Mouse (Mus musculus): ENCODE measurements around the gene Ciita.

Gene Ciita

DNA sequence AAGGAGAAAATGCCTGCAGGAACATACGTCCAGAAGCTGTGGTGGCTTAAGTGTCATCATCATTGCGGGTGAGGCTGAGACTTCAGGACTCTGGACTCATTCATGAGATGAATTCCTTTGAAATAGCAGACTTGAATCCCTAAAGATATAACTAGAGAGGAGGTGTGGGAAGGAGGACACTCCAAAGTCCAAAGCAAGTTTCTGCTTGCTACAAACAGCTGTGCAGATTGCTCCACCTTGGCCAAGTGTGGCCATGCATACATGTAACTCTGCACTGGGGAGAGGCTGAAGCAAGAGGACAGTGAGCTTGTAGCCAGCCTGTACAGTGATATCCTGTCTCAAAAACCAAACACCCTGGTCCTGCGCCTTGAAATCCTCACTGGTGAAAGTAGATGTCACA lies 7.9 kb upstream of the Ciita start:
- DNase-seq (ENCODE audit: extremely low spot score): no peak

DNA sequence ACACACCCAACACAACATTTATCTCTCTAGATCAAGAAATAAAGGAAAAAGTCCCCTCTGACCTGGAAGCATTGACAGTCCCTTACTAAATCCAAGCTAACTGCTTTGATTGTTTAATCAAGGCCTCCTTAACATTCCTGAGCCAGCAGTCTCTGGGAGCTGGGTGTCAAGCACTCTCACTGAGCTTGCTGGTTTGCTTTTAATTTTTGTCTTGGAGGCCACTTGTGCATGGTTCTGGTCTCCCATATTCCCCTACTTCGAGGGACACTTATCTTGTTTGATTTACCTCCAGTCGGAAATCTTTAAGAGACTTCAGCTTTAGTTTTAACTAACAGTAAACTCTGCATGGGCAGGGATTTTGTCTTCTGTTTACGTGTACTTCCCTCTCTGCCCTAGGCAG lies 4.9 kb upstream of the Ciita start:
- no peak for DNase-seq (ENCODE audit: extremely low spot score)

DNA sequence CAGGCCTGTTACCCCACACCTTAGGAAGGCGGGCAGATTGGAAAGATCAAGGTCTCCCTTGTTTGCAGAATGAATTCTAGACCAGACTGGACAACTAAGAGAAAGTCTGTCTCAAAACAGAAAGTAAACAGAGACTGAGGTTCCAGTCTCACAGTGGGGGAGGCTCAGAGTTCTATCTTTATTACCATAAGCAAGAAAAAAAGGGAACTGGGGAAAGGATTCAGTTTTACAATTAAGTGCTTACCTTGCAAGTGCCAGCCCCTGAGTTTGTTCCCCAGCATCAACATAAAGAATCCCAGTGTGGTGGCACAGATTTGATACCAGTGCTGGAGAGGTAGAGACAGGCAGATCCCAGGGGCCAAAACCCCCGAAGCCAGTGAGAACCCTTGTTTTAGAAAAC lies 3.9 kb upstream of the Ciita start:
- DNase-seq (ENCODE audit: extremely low spot score): no peak

DNA sequence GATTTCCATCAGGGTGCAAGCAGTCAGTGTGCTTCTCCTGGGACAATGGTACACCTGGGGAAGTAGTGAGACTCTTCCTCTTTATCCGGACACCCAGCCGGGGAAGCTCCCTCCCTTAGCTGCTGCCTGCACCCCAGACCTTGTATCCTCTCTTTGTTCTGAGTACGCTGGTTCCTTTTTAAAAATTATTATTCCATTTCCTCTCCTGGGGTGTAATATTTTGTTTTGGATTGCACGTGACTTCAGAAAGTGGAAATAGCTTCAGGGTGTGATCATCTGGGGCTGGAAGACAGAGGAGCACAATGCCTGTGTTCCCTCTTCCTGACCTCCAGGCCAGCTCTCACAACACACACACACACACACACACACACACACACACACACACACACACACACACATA lies 2.5 kb downstream of the Ciita start:
- no peak for DNase-seq (ENCODE audit: extremely low spot score)

DNA sequence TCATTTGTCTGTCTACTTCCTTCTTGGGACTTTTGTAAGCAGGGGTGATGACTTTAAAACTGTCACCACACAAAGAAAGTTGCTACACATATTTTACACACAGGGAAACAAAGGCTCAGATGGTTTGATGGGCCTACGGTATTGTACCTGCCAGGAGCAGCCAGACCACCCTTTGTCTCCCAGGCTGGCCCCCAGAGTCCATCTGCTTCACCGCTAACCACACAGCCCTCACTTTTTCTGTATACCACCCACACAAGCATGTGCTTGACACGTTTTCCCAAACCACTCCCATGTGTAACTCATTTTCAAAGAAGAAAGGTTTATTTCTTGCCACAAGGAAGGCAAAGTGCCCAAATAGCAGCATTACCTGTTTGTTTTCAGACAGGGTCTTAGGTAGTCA lies 7.1 kb downstream of the Ciita start:
- no peak for DNase-seq (ENCODE audit: extremely low spot score)

DNA sequence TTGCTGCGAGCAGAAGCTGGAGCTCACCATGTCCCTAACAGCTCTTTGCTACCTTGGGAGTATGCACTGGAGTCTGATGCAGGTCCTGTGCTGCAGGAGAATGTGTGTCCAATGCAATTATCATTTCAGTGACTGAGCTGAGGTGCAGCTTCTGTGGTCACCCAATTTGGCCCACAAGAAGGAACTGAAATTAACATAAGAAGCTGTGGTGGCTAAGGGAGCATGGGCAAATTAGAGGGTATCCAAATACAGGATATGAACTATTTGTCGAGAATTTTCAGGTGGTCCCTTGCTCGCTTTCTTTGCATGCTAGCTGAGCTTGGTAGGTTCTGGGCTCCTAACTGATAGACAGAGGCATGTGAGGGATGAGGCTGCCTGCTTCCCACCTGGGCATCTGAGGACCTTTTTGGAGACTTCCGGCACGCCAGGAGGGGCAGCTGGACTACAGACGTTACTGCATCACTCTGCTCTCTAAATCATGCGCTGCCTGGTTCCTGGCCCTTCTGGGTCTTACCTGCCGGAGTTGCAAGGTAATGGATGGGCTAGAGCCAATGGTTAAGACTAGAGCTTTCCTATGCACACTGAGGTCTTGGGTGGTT lies 8.1 kb downstream of the Ciita start:
- no peak for DNase-seq (ENCODE audit: extremely low spot score)

DNA sequence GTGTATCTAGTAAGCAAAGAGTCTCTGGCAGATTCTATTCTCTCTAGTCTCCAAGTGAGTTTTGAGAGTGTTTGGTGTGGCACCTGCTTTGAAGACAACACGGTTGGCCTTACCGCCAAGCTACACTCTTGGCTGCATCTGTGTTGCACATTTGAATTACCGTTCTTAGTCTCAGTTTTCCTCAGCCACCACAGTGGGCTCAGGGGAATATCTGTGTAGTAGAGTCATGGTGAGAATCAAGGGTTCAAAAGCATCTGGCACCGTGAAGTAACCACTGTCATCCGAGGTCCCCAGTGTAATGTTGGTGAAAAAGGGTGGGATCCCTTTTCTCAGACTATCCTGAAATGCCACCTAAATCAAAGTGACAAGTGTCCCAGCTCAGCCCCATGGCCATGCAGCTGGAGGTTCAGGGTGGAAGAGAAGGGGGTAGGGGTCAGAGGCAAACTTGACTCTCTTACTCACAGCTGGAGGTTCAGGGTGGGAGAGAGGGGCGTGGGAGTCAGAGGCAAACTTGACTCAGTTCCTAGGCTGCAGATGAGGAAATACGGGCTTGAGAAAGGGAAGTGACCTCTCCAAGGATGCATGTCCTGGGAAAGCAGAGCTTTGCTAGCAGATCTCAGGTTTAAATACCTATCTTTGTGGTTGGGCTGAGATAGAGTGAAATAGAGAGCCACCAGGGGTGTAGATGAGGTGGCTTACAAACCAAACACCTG lies 9.1 kb downstream of the Ciita start:
- no peak for DNase-seq (ENCODE audit: extremely low spot score)

DNA sequence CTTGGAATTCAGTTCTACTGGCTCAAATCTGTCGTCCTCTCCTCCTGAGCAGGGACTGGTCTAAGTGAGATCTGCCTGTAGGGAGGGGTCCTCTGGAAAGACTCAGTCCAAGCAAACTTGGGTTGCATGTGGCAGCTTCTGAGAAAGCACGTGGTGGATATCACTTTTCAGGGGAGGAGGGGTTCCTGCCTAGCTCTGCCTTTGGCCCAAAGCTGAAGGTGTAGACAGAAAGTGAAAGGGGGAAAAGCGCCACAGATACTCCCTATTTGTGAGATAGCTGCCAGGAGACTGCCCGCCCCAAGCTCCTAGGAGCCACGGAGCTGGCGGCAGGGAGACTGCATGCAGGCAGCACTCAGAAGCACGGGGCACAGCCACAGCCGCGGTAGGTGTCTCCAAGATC lies 9.6 kb downstream of the Ciita start:
- peak; percentile 5 for DNase-seq (ENCODE audit: extremely low spot score)

DNA sequence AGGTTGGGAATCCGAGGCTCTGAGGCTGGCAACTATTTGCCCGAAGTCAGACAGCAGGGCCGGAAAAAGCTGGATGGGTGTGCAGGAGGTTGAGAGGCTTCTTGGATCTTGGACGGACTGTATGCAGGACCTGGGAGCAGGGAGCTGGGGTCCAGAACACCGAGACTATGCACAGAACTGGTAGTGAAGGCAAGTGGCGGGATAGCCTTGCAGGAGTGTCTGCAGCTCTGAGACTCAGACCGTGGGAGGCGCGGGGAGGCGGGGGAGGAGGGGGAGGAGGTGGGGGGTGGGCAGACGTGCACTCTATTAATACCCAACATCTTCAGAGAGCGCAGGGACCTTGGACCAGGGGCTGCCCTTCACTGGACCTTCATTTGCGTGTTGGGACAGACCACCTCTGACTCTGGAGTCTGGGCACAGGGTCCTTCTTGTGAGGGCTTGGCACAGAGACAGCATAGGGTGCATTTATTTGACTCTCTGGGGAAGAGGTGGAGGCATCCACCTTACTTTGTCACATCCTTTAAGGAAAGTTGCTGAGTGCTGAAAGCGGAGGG lies 10.1 kb downstream of the Ciita start:
- DNase-seq (ENCODE audit: extremely low spot score): no peak

DNA sequence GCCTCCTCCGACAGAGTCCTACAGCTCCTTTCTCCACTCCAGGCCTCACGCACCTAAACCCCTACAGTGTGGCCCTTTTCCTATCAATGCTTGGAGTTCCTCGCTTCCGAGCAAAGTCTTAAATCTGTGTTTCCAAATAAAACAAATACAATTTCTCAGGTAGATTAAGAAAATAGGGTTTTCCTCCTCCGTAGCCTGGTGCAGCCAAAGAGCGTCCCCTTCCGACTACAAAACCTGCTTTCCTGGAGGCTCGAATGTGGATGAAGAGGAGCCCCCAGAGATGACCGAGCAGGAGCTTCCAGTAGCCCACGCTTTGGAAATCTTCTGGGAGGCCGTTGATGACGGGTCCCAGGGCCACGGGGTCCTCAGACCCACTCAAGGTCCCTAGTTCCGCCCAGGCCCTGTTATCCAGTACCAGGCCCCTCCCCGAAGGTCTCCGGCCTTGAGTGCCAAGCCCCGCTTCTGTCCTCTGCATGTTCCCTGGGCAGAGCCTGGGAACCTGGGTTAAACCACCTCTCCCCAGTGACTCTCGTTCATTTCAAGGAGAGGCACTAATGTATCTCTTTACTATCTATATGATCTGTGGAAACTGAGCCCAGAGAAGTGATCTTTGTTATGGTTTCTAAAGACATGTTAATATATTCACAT lies 10.8 kb downstream of the Ciita start:
- no peak for DNase-seq (ENCODE audit: extremely low spot score)

DNA sequence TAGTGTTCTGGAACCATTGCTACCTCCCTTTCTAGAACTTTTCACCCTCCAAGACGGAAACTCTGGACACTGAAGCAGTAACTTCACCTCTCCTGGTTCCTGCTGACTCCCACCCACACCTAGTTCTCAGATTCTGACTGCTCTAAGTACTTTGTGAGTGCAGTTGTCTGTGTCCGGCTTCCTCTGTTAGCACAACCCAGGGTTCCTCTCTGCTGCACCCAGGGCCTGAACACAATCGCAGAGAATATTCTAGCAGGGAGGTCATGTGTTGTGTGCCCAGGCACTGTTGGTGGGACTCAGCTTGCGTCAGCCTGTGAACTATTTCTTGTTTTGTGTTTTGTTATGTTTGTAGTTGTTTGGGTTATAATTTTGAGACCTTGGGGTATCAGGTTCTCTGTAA lies 11.9 kb downstream of the Ciita start:
- no peak for DNase-seq (ENCODE audit: extremely low spot score)

DNA sequence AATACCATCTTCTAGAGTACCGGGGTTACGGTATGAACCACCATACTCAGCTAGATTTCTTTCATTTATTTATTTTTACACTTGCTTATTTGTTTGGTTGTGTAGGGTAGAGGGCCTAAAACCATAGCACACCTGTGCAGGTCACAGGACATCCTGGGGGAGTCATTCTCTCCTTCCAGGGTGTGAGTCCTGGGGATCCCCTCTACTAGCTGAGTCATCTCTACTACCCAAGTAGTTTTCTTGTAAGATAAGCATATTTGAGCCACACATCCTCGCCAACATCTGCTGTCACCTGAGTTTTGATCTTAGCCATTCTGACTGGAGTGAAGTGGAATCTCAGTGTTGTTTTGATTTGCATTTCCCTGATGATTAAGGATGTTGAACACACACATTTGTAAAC lies 12.7 kb downstream of the Ciita start:
- no peak for DNase-seq (ENCODE audit: extremely low spot score)

DNA sequence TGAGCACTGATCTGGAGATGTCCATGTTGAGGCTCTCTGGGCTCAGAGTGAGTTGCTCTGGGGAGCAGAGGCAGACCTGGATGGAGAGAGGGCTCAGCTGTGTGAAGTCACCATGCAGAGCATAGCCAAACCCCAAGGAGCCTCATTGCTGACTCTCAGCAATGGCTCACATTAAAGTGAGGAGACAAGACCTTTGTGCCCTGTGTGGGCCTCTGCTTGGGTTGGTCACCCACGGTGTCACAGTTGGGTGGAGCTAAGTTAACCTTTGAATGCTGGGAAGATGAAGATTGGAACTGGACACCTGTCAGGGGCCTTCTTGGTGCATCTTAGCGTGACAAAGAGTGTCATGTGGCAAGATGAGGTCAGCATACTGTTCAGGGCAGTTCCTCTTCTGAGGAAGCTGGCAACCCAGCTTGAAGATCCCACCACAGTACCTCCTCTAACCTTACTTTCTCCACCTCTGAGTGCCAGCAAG lies 16.0 kb downstream of the Ciita start:
- DNase-seq (ENCODE audit: extremely low spot score): no peak

DNA sequence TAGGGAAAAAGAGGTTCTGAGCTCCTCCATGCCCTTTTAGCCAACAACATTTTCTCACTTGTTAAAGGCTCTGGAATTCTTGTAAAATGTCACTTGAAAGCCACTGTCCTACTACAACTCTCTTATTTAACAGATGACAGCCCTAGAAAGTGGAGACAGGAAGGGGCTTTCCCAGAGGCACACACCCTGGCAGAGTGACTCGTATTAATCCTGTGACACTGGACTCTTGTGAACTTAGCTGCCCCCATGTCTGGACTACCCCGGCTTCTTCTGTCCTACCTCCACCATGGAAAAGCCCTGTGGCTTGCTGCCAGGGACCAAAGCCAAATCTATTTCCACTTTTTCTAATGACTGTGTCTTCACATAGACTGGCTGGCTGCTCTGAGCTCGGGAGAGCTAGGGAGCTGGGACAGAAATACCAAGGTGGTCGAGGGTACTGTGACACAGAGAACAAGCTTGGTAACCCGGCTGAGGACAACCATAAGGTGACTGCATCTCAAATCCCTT lies 18.3 kb downstream of the Ciita start:
- DNase-seq (ENCODE audit: extremely low spot score): no peak

DNA sequence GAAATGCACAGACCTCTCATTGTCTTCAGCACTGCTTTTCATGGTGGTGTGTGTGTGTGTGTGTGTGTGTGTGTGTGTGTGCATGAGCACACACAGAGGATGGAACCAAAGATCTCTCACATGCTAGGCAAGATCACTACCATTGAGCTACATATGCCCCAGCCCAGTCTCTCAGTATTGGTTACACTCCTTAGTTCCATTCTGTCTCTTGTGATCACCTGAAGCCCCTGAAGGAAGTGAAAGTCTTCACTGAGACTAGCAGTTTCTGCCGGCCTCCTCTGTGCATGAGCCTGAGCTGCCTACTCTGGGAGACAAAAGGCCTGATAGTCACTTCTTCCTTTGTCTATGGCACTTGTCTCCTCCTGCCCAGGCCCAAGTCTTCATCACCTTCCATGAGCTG lies 19.3 kb downstream of the Ciita start:
- DNase-seq (ENCODE audit: extremely low spot score): no peak

DNA sequence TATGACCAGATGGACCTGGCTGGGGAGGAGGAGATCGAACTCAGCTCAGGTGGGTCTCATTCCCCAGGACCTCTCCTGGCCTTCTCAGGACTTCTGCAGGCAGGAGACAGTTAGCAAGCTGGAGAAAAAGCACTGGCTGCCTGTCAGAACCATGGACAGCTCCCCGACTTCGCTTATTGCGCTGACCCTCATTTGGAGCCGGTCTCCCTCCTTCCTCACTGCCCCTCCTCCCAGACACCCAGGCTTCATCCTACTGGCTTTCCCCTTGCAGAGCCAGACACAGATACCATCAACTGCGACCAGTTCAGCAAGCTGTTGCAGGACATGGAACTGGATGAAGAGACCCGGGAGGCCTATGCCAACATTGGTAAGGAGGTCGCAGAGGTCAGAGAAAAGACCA lies 22.0 kb downstream of the Ciita start:
- peak; percentile 76 for DNase-seq (ENCODE audit: extremely low spot score)

DNA sequence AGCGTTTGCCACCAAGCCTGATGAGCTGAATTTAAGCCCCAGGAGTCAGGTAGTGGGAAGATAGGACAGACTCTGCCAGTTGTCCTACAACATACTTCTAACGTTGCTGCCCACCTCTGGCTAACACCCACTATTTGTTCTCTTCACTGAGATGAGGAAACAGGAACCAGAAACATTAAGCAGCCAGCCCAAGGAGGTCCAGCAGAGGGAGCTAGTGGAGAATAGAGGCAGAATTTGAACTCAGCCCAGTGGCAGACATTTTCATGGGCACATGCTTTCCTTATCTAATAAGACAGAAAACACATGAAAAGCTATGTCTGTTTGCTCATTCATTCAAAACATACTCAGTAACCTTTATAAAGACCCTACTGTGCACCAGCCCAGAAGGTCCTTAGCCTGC lies 23.2 kb downstream of the Ciita start:
- DNase-seq (ENCODE audit: extremely low spot score): no peak

DNA sequence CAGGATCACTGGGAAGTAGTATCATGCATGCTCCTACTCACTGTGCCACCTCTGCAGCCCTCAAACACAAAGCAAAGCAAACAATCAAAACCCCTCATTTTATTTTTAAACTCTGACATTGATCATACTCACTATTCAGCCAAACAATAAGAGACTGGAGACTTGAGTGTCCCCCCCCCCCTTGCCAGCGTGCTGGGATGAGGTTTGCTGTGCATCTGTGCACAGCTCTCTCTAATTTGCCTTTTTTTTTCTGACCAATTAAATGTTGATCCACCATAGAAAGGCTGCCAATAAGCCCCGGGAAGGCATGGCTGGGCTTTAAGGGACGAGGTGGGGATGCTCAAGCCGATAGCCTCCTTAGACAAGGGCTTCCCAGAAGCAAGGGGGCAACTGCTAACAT lies 27.6 kb downstream of the Ciita start:
- DNase-seq (ENCODE audit: extremely low spot score): no peak

DNA sequence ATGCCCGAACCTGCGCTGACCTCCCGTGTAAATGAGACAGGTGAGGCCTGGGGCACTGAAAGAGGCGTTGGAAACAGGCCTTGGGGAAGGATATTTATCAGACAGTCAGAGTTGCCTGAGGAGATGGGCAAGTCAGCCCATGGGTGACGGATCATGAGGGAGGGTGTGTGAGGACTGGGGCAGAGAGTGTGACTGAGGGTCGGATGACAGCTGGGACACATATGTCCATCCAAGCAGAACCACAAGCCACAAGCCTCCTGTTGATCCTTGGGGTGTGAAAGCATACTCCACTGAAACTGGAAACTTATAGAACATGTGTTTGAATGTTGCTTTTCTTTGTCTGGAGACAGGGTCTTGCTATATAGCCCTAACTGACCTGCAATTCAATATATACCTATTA lies 28.8 kb downstream of the Ciita start:
- no peak for DNase-seq (ENCODE audit: extremely low spot score)

DNA sequence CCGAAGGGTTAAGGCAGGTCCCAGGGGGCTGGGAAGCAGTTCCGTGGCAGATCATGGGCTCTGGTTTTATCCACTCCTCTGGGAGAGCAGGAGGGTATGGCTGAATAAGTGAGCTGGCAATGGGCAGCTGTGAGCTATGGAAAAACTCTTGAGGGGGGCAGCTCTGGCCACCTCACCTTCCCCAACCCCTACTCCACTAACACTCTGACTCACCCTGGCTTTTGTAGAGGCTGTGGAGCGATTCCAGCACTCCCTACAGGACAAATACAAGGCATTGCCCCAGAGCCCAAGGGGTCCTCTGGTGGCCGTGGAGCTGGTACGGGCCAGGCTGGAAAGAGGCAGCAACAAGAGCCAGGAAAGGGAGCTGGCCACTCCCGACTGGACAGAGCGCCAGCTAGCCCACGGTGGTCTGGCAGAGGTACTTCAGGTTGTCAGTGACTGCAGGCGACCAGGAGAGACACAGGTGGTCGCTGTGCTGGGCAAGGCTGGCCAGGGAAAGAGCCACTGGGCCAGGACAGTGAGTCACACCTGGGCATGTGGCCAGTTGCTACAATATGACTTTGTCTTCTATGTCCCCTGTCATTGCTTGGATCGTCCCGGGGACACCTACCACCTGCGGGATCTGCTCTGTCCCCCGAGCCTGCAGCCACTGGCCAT lies 30.7 kb downstream of the Ciita start:
- no peak for DNase-seq (ENCODE audit: extremely low spot score)

DNA sequence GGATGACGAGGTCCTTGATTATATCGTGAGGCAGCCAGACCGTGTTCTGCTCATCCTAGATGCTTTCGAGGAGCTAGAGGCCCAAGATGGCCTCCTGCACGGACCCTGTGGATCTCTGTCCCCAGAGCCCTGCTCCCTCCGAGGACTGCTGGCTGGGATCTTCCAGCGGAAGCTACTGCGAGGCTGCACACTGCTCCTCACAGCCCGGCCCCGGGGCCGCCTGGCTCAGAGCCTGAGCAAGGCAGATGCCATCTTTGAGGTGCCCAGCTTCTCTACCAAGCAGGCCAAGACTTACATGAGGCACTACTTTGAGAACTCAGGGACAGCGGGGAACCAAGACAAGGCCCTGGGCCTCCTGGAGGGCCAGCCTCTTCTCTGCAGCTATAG lies 31.3 kb downstream of the Ciita start:
- no peak for DNase-seq (ENCODE audit: extremely low spot score)

DNA sequence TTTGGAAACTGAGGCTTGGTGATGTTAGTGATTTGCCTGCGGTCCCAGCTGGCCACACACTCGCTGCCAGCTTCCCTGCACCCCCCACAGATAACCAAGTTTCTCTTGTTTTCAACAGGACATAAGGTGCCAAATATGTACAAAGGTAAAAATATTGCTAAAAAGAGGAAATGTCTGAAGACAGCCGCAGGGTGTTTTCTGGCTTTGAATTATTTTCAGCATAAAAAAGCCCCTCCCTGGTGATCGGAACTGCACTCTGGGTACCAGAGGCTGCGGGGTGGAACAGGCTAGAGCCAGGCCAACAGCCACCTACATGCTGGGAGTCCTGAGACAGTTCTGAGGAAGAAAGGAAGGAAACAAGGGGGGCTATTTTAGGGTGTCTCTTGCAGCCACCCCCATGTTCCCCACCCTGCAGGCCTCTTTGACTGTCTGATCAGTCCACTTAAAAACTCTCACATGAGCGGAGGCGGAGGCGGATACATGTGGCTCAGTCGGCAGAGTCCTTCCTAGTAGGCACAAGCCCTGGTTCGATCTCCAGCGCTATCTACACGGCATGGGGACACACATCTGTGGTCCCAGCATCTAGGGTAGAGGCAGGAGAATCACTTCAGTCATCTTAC lies 36.2 kb downstream of the Ciita start:
- DNase-seq (ENCODE audit: extremely low spot score): no peak

Measured in embryo, embryonic 9.5 days (tissue).